In genomic region chr1:68787409-68788015, GRCm38 (mm10) we compare ENCODE assay signal across 14 mouse cellular contexts.
A peak's percentile ranks its signal among the peaks of the same experiment; 100 is the strongest.
DNase-seq lines count a peak whose midpoint lies in the region; ATAC-seq and TF ChIP-seq lines count a peak whose summit lies in the region.
"Had no signal": no experiment of that assay in that cellular context is flagged by ENCODE, and none has a peak within 500 bp of the region (broad histone marks: within the 10 kb centered on the region; RNA-seq: fewer than 3 reads in every experiment).

No protein-coding gene starts in this region.

- no peaks in the 10 kb centered on the region for H3K36me3 ChIP-seq in heart, embryonic 12.5 days
- no peaks in the 10 kb centered on the region for H3K36me3 ChIP-seq in heart, embryonic 10.5 days
- no peaks in the 10 kb centered on the region for H3K36me3 ChIP-seq in kidney, adult 2 months (ENCODE audit: control insufficient read depth, insufficient read depth, low read length)
- H3K36me3 ChIP-seq in embryonic facial prominence, embryonic 14.5 days (ENCODE audit: control insufficient read depth, insufficient read depth, low read length) = no peaks in the 10 kb centered on the region

- no peaks in the 10 kb centered on the region for H3K27me3 ChIP-seq in heart, embryonic 12.5 days (replicated peaks)
- no peaks in the 10 kb centered on the region for H3K27me3 ChIP-seq in heart, embryonic 10.5 days (ENCODE audit: insufficient read depth, poor library complexity, severe bottlenecking)
- no peaks in the 10 kb centered on the region for H3K27me3 ChIP-seq in kidney, adult 2 months (replicated peaks; ENCODE audit: control insufficient read depth, insufficient read depth, low read length)
- no peaks in the 10 kb centered on the region for H3K27me3 ChIP-seq in embryonic facial prominence, embryonic 14.5 days (replicated peaks; ENCODE audit: control insufficient read depth, insufficient read depth, low read length)

- no peak for DNase-seq in heart, embryonic 10.5 days (ENCODE audit: low spot score)
- peak; percentile 18 for DNase-seq in kidney, postnatal 10 days
- no peak for DNase-seq in kidney, adult 2 months
- DNase-seq in brain, adult 2 months (ENCODE audit: low read depth, low spot score) = peak; percentile 14
- peak; percentile 26 for DNase-seq in embryonic facial prominence, embryonic 14.5 days (ENCODE audit: low spot score)
- DNase-seq in cerebellum, postnatal 36 days = no peak
- DNase-seq: adrenal gland, adult 2 months; B cell, adult 2 months; cerebellum, adult 9-11 months; gastrocnemius, postnatal 36 days; liver; lung, adult 2 months; thymus, postnatal 4 days had no signal

- TF ChIP-seq CTCF in kidney, adult 2 months (conservative IDR thresholded peaks at IDR 0.05; ENCODE audit: insufficient read depth, insufficient read length, low read depth, low read length) = no peak

- H3K9me3 ChIP-seq in heart, embryonic 12.5 days (replicated peaks) = no peaks in the 10 kb centered on the region
- no peaks in the 10 kb centered on the region for H3K9me3 ChIP-seq in heart, embryonic 10.5 days
- H3K9me3 ChIP-seq in embryonic facial prominence, embryonic 14.5 days (ENCODE audit: control insufficient read depth, low read length) = no peaks in the 10 kb centered on the region

- no peak for ATAC-seq in heart, embryonic 12.5 days (ENCODE audit: insufficient number of reproducible peaks, low FRiP score)
- no peak for ATAC-seq in embryonic facial prominence, embryonic 14.5 days (ENCODE audit: low read depth)

- H3K4me3 ChIP-seq in heart, embryonic 12.5 days = no peak overlapping the region
- H3K4me3 ChIP-seq in heart, embryonic 10.5 days = no peak overlapping the region
- H3K4me3 ChIP-seq in kidney, adult 2 months (ENCODE audit: insufficient read depth, low read depth, low read length) = no peak overlapping the region
- no peak overlapping the region for H3K4me3 ChIP-seq in embryonic facial prominence, embryonic 14.5 days (ENCODE audit: low read depth, low read length)

- no peak overlapping the region for H3K9ac ChIP-seq in heart, embryonic 12.5 days
- H3K9ac ChIP-seq in embryonic facial prominence, embryonic 14.5 days (ENCODE audit: low read depth, low read length) = no peak overlapping the region

- no peak for TF ChIP-seq POLR2A in kidney, adult 2 months (IDR thresholded peaks at IDR 0.05; ENCODE audit: low read depth, low read length)

- H3K4me2 ChIP-seq in heart, embryonic 12.5 days = peak overlapping the region; percentile 23
- H3K4me2 ChIP-seq in embryonic facial prominence, embryonic 14.5 days (ENCODE audit: low read depth, low read length) = no peak overlapping the region

- H3K27ac ChIP-seq in heart, embryonic 12.5 days (ENCODE audit: poor library complexity, severe bottlenecking) = peak overlapping the region; percentile 21; the same call in 1 of the 2 replicates
- H3K27ac ChIP-seq in heart, embryonic 10.5 days = no peak overlapping the region
- H3K27ac ChIP-seq in kidney, adult 2 months (ENCODE audit: insufficient read depth, low read depth, low read length) = no peak overlapping the region
- H3K27ac ChIP-seq in embryonic facial prominence, embryonic 14.5 days (replicated peaks; ENCODE audit: low read depth, low read length) = no peak overlapping the region

- peaks cover 11% of the 10 kb centered on the region for H3K4me1 ChIP-seq in heart, embryonic 12.5 days (replicated peaks)
- peaks cover 7% of the 10 kb centered on the region; the same call in 1 of the 2 replicates for H3K4me1 ChIP-seq in heart, embryonic 10.5 days
- no peaks in the 10 kb centered on the region for H3K4me1 ChIP-seq in kidney, adult 2 months (ENCODE audit: control insufficient read depth, insufficient read depth, low read length)
- no peaks in the 10 kb centered on the region for H3K4me1 ChIP-seq in embryonic facial prominence, embryonic 14.5 days (ENCODE audit: control insufficient read depth, insufficient read depth, low read length)

- 33% methylated on average over 4 of the region's 4 CpGs for WGBS in heart, embryonic 12.5 days
- WGBS in heart, embryonic 10.5 days = 35% methylated on average over 4 of the region's 4 CpGs
- WGBS in kidney, adult 2 months = 31% methylated on average over 4 of the region's 4 CpGs
- WGBS in embryonic facial prominence, embryonic 14.5 days = 26% methylated on average over 4 of the region's 4 CpGs

Comparison
In these comparisons a context has a peak if more than half of its experiments do, and no peak if none do; other contexts are left out.
1. DNase-seq: peak in kidney, postnatal 10 days (single experiment), brain, adult 2 months (single experiment) and embryonic facial prominence, embryonic 14.5 days (single experiment); none in heart, embryonic 10.5 days (single experiment), kidney, adult 2 months (single experiment) and cerebellum, postnatal 36 days (0 of 2).